Mouse (Mus musculus) E14TG2a.4 (cell line): ENCODE measurements around the gene Itgax.

Source experiments
- H3K27me3 ChIP-seq: 2 replicates; pipeline ENCODE4 v1.6.1; 2014; ENCODE audit warnings: low read length, control low read depth; ENCODE audit not compliant: insufficient read depth
- H3K36me3 ChIP-seq: 2 replicates; pipeline ENCODE4 v1.6.1; 2014; ENCODE audit warnings: low read length, control low read depth; ENCODE audit not compliant: insufficient read depth
- H3K4me1 ChIP-seq: replicated peaks from 2 replicates; pipeline ENCODE4 v1.6.1; 2014; ENCODE audit warnings: low read depth, low read length, control low read depth
- H3K4me3 ChIP-seq: replicated peaks from 2 replicates; pipeline ENCODE4 v1.5.1; 2014; ENCODE audit warnings: mild to moderate bottlenecking, low read length
- H3K9me3 ChIP-seq: 2 replicates; pipeline ENCODE4 v1.6.1; 2014; ENCODE audit warnings: low read length, control low read depth
- CTCF ChIP-seq: conservative IDR thresholded peaks from 2 replicates; pipeline ENCODE4 v1.5.1; 2014; ENCODE audit warnings: low read length
- NANOG ChIP-seq: IDR thresholded peaks from 2 replicates; pipeline ENCODE4 v1.6.1; 2014; ENCODE audit warnings: borderline replicate concordance, low read length, mixed read lengths
- POU5F1 ChIP-seq: IDR thresholded peaks from 2 replicates; pipeline ENCODE4 v1.6.1; 2014; ENCODE audit warnings: low read length, borderline replicate concordance

The Itgax gene

GRCm38 (mm10) chr7:128180126-128180525 lies 50.8 kb downstream of the Itgax start:
- no peaks in the 10 kb centered on the region for H3K36me3 ChIP-seq
- no peaks in the 10 kb centered on the region for H3K9me3 ChIP-seq

GRCm38 (mm10) chr7:128180546-128180945 lies 51.2 kb downstream of the Itgax start:
- H3K4me3 ChIP-seq = no peak overlapping the region
- no peaks in the 10 kb centered on the region for H3K4me1 ChIP-seq
- TF ChIP-seq CTCF (no peak), POU5F1 (no peak), NANOG (no peak)
- no peaks in the 10 kb centered on the region for H3K9me3 ChIP-seq
- H3K27me3 ChIP-seq = peaks cover 18% of the 10 kb centered on the region
- no peaks in the 10 kb centered on the region for H3K36me3 ChIP-seq

More at GRCm38 (mm10) chr7:128180126-128180525, 50.8 kb downstream of the Itgax start:
- Histone ChIP-seq H3K4me3 (no peak overlapping the region), H3K27me3 (peaks cover 16% of the 10 kb centered on the region), H3K4me1 (no peaks in the 10 kb centered on the region)
- TF ChIP-seq NANOG (no peak), POU5F1 (no peak), CTCF (no peak)

- TF ChIP-seq POU5F1 (no peak), NANOG (no peak), CTCF (no peak)
- Histone ChIP-seq H3K4me3 (no peak overlapping the region), H3K36me3 (no peaks in the 10 kb centered on the region), H3K4me1 (no peaks in the 10 kb centered on the region), H3K27me3 (peaks cover 28% of the 10 kb centered on the region), H3K9me3 (no peaks in the 10 kb centered on the region)
Measured at GRCm38 (mm10) chr7:128181691-128182090, 52.3 kb downstream of the Itgax start.
